Mouse (Mus musculus) forebrain, embryonic 16.5 days (tissue): ENCODE data around the gene Sprn. TPM values are rescaled to one million over a fixed set of nuclear protein-coding genes. Genes with fewer than 3 reads are reported as not detected.
"Not testable (repeated sequence)": the region's sequence is repeated elsewhere in the genome, so short reads cannot be mapped to it uniquely, and the experiment has no call there.

Experiments used
- ATAC-seq: fragments of 200-750 bp; cut with Nextera tagmentation; 2 replicates; pipeline ENCODE4 v1.8.0; 2017; ENCODE audit warnings: mild to moderate bottlenecking, moderate library complexity
- H3K27ac ChIP-seq: fragments of 300-500 bp; sonication (generic); 2 replicates; pipeline ENCODE4 v1.5.1; 2014; ENCODE audit warnings: low read length, control low read depth
- H3K27me3 ChIP-seq: fragments of 300-500 bp; sonication (generic); replicated peaks from 2 replicates; pipeline ENCODE4 v1.6.1; 2014; ENCODE audit warnings: low read length; ENCODE audit not compliant: control insufficient read depth, insufficient read depth
- H3K36me3 ChIP-seq: fragments of 300-500 bp; sonication (generic); 2 replicates; pipeline ENCODE4 v1.6.1; 2014; ENCODE audit not compliant: control insufficient read depth, insufficient read depth
- H3K4me1 ChIP-seq: fragments of 300-500 bp; sonication (generic); replicated peaks from 2 replicates; pipeline ENCODE4 v1.6.1; 2014; ENCODE audit warnings: low read length; ENCODE audit not compliant: control insufficient read depth, insufficient read depth
- H3K4me2 ChIP-seq: fragments of 300-500 bp; sonication (generic); 2 replicates; pipeline ENCODE4 v1.6.1; 2014; ENCODE audit warnings: mild to moderate bottlenecking, low read length, control low read depth
- H3K4me3 ChIP-seq: fragments of 300-500 bp; sonication (generic); replicated peaks from 2 replicates; pipeline ENCODE4 v1.5.1; 2014; ENCODE audit warnings: mild to moderate bottlenecking, low read length, control low read depth
- H3K9ac ChIP-seq: fragments of 300-500 bp; sonication (generic); replicated peaks from 2 replicates; pipeline ENCODE4 v1.6.1; 2014; ENCODE audit warnings: low read depth, low read length, control low read depth
- H3K9me3 ChIP-seq: fragments of 300-500 bp; sonication (generic); 2 replicates; pipeline ENCODE4 v1.6.1; 2016; ENCODE audit warnings: low read length; ENCODE audit not compliant: control insufficient read depth
- WGBS: fragments of 180-500 bp; shearing (Covaris S2); extraction: QIAGEN DNeasy Blood & Tissue Kit; methylation state at CpG from one replicate; pipeline ENCODE4 v1.1.7; 2014; 5-methylcytosine and 5-hydroxymethylcytosine counted together
- polyA plus RNA-seq: library from polyadenylated mRNA; unstranded; fragments of >200 nt; fragmentation: Nextera tagmentation; extraction: Ambion mirVana; gene quantifications from 2 replicates; pipeline ENCODE4 v1.2.1, GENCODE M21; 2015

The Sprn gene
- polyA plus RNA-seq, 1 experiment from 2014 or later, result 19.1 TPM

GRCm38 (mm10) chr7:140132184-140132583 is 22.5 kb downstream of the Sprn start:
- H3K9me3 ChIP-seq, H3K4me2 ChIP-seq, H3K4me3 ChIP-seq, H3K9ac ChIP-seq, H3K36me3 ChIP-seq, H3K4me1 ChIP-seq, H3K27me3 ChIP-seq, H3K27ac ChIP-seq, ATAC-seq: not testable (repeated sequence)
- WGBS, result 94% methylated on average over 7 of the region's 7 CpGs

GRCm38 (mm10) chr7:140127911-140128310 is 26.8 kb downstream of the Sprn start:
- H3K27me3 ChIP-seq, result no peaks in the 10 kb centered on the region
- no peak overlapping the region for H3K4me2 ChIP-seq
- H3K9me3 ChIP-seq, result no peaks in the 10 kb centered on the region
- no peak overlapping the region for H3K9ac ChIP-seq
- peaks cover 6% of the 10 kb centered on the region for H3K4me1 ChIP-seq
- no peak overlapping the region for H3K27ac ChIP-seq
- H3K36me3 ChIP-seq, result no peaks in the 10 kb centered on the region
- no peak overlapping the region for H3K4me3 ChIP-seq
- WGBS, result 88% methylated on average over 2 of the region's 2 CpGs
- no peak for ATAC-seq

DNA sequence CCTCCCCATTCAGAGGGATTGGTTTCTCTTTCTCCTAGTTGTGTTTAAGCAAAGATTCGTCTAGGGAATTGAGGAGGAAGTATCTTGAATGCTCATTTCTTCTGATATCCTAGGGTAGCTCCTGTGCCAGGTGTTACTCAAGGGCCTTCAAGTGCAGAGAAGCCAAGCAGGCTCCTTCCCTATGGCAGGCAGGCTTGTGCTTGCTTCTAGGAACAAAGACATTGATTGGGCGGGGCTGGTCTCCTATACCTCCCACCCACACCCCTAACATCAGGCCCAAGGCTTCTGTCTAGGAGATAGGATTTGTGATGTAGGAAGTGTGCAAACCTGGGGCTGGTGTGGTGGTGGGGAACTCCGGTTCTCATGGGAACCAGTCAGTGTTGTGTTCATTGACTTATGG is 27.7 kb downstream of the Sprn start:
- no peak for ATAC-seq
- H3K27me3 ChIP-seq, result no peaks in the 10 kb centered on the region
- H3K27ac ChIP-seq, result no peak overlapping the region
- no peak overlapping the region for H3K4me2 ChIP-seq
- H3K9ac ChIP-seq, result no peak overlapping the region
- WGBS, result 93% methylated on average over 3 of the region's 3 CpGs
- H3K9me3 ChIP-seq, result no peaks in the 10 kb centered on the region
- no peaks in the 10 kb centered on the region for H3K36me3 ChIP-seq
- peaks cover 6% of the 10 kb centered on the region for H3K4me1 ChIP-seq
- no peak overlapping the region for H3K4me3 ChIP-seq

- H3K27me3 ChIP-seq, result no peaks in the 10 kb centered on the region
- peak overlapping the region; percentile 66 for H3K4me3 ChIP-seq
- H3K4me2 ChIP-seq, result peak overlapping the region; percentile 78
- 11% methylated on average over 5 of the region's 5 CpGs for WGBS
- H3K36me3 ChIP-seq, result no peaks in the 10 kb centered on the region
- peak overlapping the region; percentile 78 for H3K9ac ChIP-seq
- no peak overlapping the region for H3K27ac ChIP-seq
- 0 out of 2 replicates have a peak, but pooled peaks have one; percentile 2 for ATAC-seq
- H3K9me3 ChIP-seq, result no peaks in the 10 kb centered on the region
- H3K4me1 ChIP-seq, result peaks cover 6% of the 10 kb centered on the region
These were observed 28.7 kb downstream of the Sprn start for GRCm38 (mm10) chr7:140126022-140126350.

DNA sequence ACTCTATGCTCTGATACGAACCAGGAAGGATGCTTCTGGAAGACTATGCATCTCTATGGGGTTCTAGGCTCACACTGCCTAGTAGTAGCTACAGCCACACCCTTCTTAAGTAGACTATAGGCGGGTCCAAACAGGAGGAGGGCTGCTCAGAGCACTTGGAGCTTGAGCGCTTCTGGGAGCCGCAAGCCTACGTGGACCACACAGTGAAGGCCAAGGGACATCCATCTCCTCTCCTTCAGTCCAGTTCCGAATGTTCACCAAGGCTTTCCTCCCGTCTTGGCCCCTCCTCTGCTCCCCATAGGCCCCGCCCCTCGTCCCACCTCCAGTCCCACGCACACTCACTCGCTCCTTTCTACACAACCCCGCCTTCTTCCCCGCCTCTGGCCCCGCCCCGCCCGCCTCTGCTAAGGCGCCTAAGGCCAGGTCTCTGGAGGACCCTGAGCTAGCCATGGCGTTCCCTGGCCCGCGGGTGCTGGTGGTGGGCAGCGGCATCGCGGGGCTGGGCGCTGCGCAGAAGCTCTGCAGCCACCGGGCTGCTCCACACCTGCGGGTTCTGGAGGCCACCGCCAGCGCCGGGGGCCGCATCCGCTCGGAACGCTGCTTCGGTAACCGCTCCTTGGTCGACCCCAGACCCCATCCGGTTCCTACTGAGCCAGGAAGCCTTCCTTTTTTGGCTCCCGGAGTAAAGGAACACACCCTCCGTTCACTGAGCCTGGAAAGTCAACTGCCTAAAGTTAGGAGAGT is 29.2 kb downstream of the Sprn start:
- peaks cover 6% of the 10 kb centered on the region for H3K4me1 ChIP-seq
- peak overlapping the region; percentile 78 for H3K9ac ChIP-seq
- H3K27me3 ChIP-seq, result no peaks in the 10 kb centered on the region
- peak overlapping the region; percentile 78 for H3K4me2 ChIP-seq
- H3K4me3 ChIP-seq, result peak overlapping the region; percentile 66
- H3K27ac ChIP-seq, result no peak overlapping the region
- H3K36me3 ChIP-seq, result no peaks in the 10 kb centered on the region
- H3K9me3 ChIP-seq, result no peaks in the 10 kb centered on the region
- ATAC-seq, result peak; percentile 97
- WGBS, result 1% methylated on average over 40 of the region's 40 CpGs

DNA sequence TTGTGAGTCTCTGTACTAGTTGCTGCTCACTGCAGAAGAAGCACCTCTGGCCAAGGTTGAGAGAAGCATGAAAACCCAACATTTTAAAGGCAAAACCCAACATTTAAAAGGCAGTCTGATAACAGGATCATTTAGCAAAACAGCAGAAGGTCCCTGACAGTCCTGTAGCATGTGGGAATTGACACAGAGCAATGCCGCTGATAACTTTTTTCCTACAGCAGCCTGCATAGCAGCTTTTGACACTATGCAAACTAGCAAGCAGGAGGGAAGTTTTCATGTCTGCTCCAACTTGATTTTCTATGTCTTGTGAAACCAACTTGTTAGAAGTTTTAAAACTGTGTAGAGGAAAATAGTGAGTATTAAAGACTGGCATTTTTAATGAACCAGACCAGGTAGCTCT is 30.3 kb downstream of the Sprn start:
- Histone ChIP-seq H3K4me2 (no peak overlapping the region), H3K9me3 (no peaks in the 10 kb centered on the region), H3K36me3 (no peaks in the 10 kb centered on the region), H3K27ac (no peak overlapping the region), H3K4me3 (no peak overlapping the region), H3K4me1 (peaks cover 6% of the 10 kb centered on the region), H3K27me3 (no peaks in the 10 kb centered on the region), H3K9ac (no peak overlapping the region)
- 97% methylated on average over 1 of the region's 1 CpGs for WGBS
- no peak for ATAC-seq

- no peaks in the 10 kb centered on the region for H3K27me3 ChIP-seq
- H3K27ac ChIP-seq, result no peak overlapping the region
- H3K9ac ChIP-seq, result no peak overlapping the region
- H3K36me3 ChIP-seq, result no peaks in the 10 kb centered on the region
- H3K4me1 ChIP-seq, result peaks cover 6% of the 10 kb centered on the region
- no peak for ATAC-seq
- H3K4me3 ChIP-seq, result no peak overlapping the region
- 37% methylated on average over 4 of the region's 4 CpGs for WGBS
- no peak overlapping the region for H3K4me2 ChIP-seq
- no peaks in the 10 kb centered on the region for H3K9me3 ChIP-seq
These were observed 31.9 kb downstream of the Sprn start for GRCm38 (mm10) chr7:140122765-140123164.

- WGBS, result 64% methylated on average over 12 of the region's 13 CpGs
- no peak overlapping the region for H3K4me3 ChIP-seq
- H3K4me1 ChIP-seq, result peaks cover 12% of the 10 kb centered on the region
- H3K9me3 ChIP-seq, result no peaks in the 10 kb centered on the region
- no peaks in the 10 kb centered on the region for H3K36me3 ChIP-seq
- no peak overlapping the region for H3K4me2 ChIP-seq
- H3K27ac ChIP-seq, result no peak overlapping the region
- no peak for ATAC-seq
- no peaks in the 10 kb centered on the region for H3K27me3 ChIP-seq
- no peak overlapping the region for H3K9ac ChIP-seq
These were observed 33.3 kb downstream of the Sprn start for GRCm38 (mm10) chr7:140121338-140121910.

DNA sequence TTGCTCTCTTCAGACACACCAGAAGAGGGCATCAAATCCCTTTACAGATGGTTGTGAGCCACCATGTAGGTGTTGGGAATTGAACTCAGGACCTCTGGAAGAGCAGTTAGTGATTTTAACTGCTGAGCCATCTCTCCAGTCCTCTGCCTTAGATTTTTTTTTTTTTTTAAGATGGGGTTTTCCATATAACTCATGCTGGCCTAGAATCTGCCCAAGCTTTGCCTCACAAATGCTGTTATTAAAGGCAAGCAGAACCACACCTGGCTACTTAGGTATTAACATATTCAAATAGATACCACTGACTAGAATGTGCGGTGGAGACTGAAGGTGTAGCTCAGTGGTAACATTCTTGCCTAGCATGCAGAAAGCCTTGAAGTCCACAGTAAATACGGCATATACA is 34.2 kb downstream of the Sprn start:
- Histone ChIP-seq H3K9me3 (no peaks in the 10 kb centered on the region), H3K36me3 (no peaks in the 10 kb centered on the region), H3K9ac (no peak overlapping the region), H3K27me3 (no peaks in the 10 kb centered on the region), H3K27ac (no peak overlapping the region), H3K4me3 (no peak overlapping the region), H3K4me2 (no peak overlapping the region), H3K4me1 (peaks cover 11% of the 10 kb centered on the region)
- 92% methylated on average over 2 of the region's 2 CpGs for WGBS
- ATAC-seq, result no peak
